Mouse (Mus musculus) gastrocnemius, postnatal 36 days (tissue): ENCODE data around the gene Pias4. TPM values are rescaled to one million over a fixed set of nuclear protein-coding genes. Genes with fewer than 3 reads are reported as not detected.

ENCODE experiments used
- DNase-seq, 2 experiments: peaks; one replicate each; pipeline ENCODE4 v3.0.0; 2022
- intact Hi-C: fragments of 180-260 bp; cut with DNase I; formaldehyde crosslinking; loops from one replicate; pipeline ENCODE4 v1.15.1; 2025
- microRNA-seq, 2 experiments: library from miRNA; unstranded; fragments of <30 nt; microRNA quantifications; one replicate each; pipeline ENCODE4 v1.2.0; 2021
- total RNA-seq, 2 experiments: library from RNA; stranded (reverse); gene quantifications; 2 replicates each; pipeline ENCODE4 v1.2.3; 2021

Gene Pias4
- total RNA-seq, 2 experiments from 2014 or later, result 14.0 to 16.3 TPM

GRCm38 (mm10) chr10:81105565-81106112, 62.1 kb downstream of the Pias4 start, which contains the start of gene Map2k2:
TSS of gene Map2k2 (plus strand) at chr10:81105915.
- intact Hi-C loops, result no loop called here
- DNase-seq, result peak; percentile 95 to 97

Small RNA genes within 50 kb of the gene (microRNA-seq; reads per million reads assigned to microRNA genes)
- gene Mir5615-1 (0 reads per million in 2 experiments), gene Mir5615-2 (0 reads per million in 2 experiments)

Other genes with a start within 250 kb of the Pias4 start
- 1 to 10 TPM; 2.6 to 3.1 TPM for gene Lmnb2, start 249.7 kb downstream of the Pias4 start, total RNA-seq
- gene Gadd45b, start 237.8 kb downstream of the Pias4 start, total RNA-seq, result 10 to 100 TPM; 26.7 to 31.7 TPM
- under 1 TPM; 0.57 to 0.64 TPM for gene Gng7, start 153.0 kb downstream of the Pias4 start, total RNA-seq
- gene Diras1, start 142.3 kb downstream of the Pias4 start, total RNA-seq, result under 1 TPM in 1 of 2 experiments, not detected in 1; 0.08 TPM
- 10 to 100 TPM; 11.7 to 12.0 TPM for gene Slc39a3, start 130.5 kb downstream of the Pias4 start, total RNA-seq
- 10 to 100 TPM; 86.2 to 89.5 TPM for gene Sgta, start 107.7 kb downstream of the Pias4 start, total RNA-seq
- gene Thop1, start 97.9 kb downstream of the Pias4 start, total RNA-seq, result 10 to 100 TPM; 20.3 to 24.9 TPM
- under 1 TPM in 1 of 2 experiments, not detected in 1; 0.23 TPM for gene Creb3l3, start 69.0 kb downstream of the Pias4 start, total RNA-seq
- 100 to 1,000 TPM; 160 to 174 TPM for gene Map2k2, start 62.0 kb downstream of the Pias4 start, total RNA-seq
- gene Zbtb7a, start 32.7 kb downstream of the Pias4 start, total RNA-seq, result 10 to 100 TPM; 22.4 to 27.8 TPM
- 100 to 1,000 TPM; 880 to 957 TPM for gene Eef2, start 8.7 kb upstream of the Pias4 start, total RNA-seq
- 10 to 100 TPM; 21.1 to 23.9 TPM for gene Dapk3, start 15.1 kb upstream of the Pias4 start, total RNA-seq
- not detected for gene 4930442H23Rik, start 15.9 kb upstream of the Pias4 start, total RNA-seq
- gene Nmrk2, start 34.1 kb upstream of the Pias4 start, total RNA-seq, result 10 to 100 TPM; 44.9 to 76.8 TPM
- gene Atcay, start 62.9 kb upstream of the Pias4 start, total RNA-seq, result not detected
- 1 to 10 TPM; 1.9 TPM for gene Zfr2, start 65.2 kb upstream of the Pias4 start, total RNA-seq
- gene Matk, start 85.0 kb upstream of the Pias4 start, total RNA-seq, result under 1 TPM in 1 of 2 experiments, not detected in 1; 0.22 TPM
- gene Mrpl54, start 99.0 kb upstream of the Pias4 start, total RNA-seq, result 10 to 100 TPM; 90.6 to 91.0 TPM
- 100 to 1,000 TPM in 1 of 2 experiments, 10 to 100 TPM in 1; 98.5 to 102 TPM for gene Apba3, start 99.0 kb upstream of the Pias4 start, total RNA-seq
- not detected for gene Tjp3, start 123.7 kb upstream of the Pias4 start, total RNA-seq
- gene Pip5k1c, start 125.0 kb upstream of the Pias4 start, total RNA-seq, result 10 to 100 TPM; 21.4 to 23.2 TPM
- gene Cactin, start 153.2 kb upstream of the Pias4 start, total RNA-seq, result 10 to 100 TPM in 1 of 2 experiments, 1 to 10 TPM in 1; 7.6 to 10.2 TPM
- gene Tbxa2r, start 160.8 kb upstream of the Pias4 start, total RNA-seq, result under 1 TPM; 0.87 to 0.99 TPM
- 1 to 10 TPM; 1.1 to 1.3 TPM for gene Gipc3, start 175.3 kb upstream of the Pias4 start, total RNA-seq
- gene Hmg20b, start 182.6 kb upstream of the Pias4 start, total RNA-seq, result 10 to 100 TPM; 19.7 to 20.9 TPM
- 1 to 10 TPM; 2.2 to 2.6 TPM for gene Mfsd12, start 189.6 kb upstream of the Pias4 start, total RNA-seq
- gene 4930404N11Rik, start 197.9 kb upstream of the Pias4 start, total RNA-seq, result under 1 TPM; 0.37 to 0.41 TPM
- gene Fzr1, start 210.6 kb upstream of the Pias4 start, total RNA-seq, result 10 to 100 TPM; 14.2 to 15.9 TPM
- gene Dohh, start 216.5 kb upstream of the Pias4 start, total RNA-seq, result 10 to 100 TPM; 36.5 to 42.5 TPM
- 1 to 10 TPM in 1 of 2 experiments, under 1 TPM in 1; 0.89 to 1.2 TPM for gene Gm48551, start 216.5 kb upstream of the Pias4 start, total RNA-seq
- gene Gm48552, start 221.1 kb upstream of the Pias4 start, total RNA-seq, result under 1 TPM; 0.59 to 0.77 TPM
- gene Smim24, start 225.1 kb upstream of the Pias4 start, total RNA-seq, result under 1 TPM; 0.37 to 0.38 TPM